Mouse (Mus musculus) gastrocnemius, postnatal 10 days (tissue): ENCODE results near the gene Pgp. TPM values are rescaled to one million over a fixed set of nuclear protein-coding genes. Genes with fewer than 3 reads are reported as not detected.

Source experiments
- DNase-seq: peaks from one replicate; pipeline ENCODE4 v3.0.0; 2021; ENCODE audit warnings: mixed read lengths
- total RNA-seq, 2 experiments: library from RNA; stranded (reverse); gene quantifications; 2 replicates each; pipeline ENCODE4 v1.2.3; 2021

The Pgp gene
- total RNA-seq, 2 experiments from 2014 or later, result 34.1 to 39.2 TPM

DNA sequence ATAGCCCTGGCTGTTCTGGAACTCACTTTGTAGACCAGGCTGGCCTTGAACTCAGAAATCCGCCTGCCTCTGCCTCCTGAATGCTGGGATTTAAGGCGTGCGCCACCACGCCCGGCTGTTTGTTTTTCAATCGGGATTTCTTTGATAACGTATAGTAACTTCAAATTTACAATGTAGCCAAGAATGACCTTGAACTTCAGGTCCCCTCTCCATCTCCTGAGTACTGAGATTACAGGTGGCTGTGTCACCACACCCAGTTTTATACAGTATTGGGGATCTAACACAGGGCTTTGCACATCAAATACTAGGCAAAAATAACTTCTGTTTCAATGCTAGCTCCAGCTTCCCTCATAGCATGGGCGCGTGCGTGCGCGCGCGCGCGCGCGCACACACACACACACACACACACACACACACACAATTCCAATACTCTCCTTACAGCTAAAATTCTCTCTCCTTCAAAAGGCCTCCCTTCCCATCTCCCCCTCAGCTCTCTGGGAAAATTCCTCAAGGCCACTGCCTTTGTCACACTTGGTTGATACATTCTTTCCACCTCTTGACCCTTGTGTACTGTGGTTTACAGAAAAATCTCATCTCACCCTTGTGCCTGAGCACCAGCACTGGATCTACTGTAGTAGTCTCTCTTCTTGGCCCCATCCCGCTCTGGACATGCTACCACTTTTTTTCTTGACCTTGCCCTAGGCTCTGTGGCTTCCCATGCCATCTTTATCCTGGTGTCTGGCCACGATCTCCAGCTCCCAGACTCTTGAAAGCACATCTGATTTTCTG is 11.0 kb downstream of the Pgp start:
- DNase-seq, result no peak

DNA sequence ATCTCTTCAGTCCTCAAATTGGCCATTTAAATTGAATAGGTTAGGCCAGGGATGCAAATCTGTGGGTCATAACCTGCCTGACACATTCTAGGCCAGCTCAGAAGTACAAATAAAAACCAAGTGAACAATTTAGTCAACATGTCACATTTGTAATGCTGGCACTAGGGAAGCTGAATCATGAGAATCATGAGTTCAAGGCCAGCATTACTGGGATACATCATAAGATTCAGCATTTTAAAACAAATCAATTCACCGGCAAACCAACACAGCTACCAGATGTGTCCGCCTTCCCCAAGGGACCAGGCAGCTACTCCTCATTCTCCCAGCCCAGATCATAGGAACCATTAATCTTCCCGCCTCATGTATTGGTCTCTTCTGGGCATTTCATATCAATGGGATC is 13.3 kb downstream of the Pgp start:
- DNase-seq, result no peak

DNA sequence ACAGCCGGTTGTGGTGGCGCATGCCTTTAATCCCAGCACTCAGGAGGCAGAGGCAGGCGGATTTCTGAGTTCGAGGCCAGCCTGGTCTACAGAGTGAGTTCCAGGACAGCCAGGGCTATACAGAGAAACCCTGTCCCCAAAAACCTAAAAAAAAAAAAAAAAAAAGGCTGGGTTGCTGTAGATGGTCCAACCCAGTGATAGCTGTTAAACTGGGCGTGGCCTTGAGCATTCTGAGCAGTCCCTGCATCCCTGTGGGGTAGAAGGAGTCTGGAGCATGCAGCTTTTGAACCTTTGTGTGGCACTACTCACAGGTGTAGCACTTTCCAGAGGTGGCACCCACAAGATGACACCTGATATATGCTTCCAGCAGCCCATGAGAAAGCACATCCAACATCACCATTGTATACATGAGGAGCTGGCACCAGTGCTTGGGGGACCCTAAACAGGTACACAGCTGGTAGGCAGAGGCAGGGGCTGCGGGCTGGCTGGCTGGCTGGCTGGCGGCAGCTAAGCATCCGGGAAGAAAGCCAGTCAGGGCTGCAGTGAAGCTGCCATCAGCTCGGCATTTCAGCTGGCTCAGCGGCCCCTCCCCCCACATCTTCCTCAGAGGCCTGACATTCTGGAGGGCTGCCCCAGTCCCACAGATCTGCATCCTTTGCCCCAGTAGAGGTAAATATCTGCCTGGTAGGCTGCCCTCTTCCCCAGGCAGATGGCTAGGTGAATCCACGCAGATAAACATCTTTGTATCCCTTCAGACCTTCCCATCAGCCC is 15.1 kb downstream of the Pgp start:
- DNase-seq, result no peak

DNA sequence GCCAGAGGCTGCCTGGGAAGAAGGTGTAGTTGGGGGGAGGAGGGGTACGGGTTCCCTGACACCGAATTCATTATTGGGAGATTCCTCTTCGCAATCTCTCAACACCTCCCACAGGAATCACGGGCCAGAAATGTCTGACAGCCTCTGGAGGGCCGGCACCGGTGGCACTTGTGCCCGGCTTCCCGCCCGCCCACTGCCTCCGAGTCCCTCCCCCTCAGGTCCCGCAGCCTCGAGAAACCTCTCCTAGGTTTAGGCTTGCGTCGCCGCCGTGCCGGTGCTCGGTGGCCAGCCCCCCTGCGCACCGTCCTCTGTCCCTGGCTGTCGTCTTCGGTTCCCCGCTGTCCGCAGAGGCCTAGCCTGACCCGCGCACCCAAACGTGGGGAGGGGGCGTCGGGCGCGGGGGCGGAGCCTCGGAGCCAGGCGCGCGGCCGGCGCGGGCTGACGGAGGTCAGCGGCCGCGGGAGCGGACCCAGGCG is 18.0 kb downstream of the Pgp start, which contains the start of gene Caskin1:
TSS of gene Caskin1 (plus strand) at position 416 of the 476 bp plus-strand sequence.
- no peak for DNase-seq

DNA sequence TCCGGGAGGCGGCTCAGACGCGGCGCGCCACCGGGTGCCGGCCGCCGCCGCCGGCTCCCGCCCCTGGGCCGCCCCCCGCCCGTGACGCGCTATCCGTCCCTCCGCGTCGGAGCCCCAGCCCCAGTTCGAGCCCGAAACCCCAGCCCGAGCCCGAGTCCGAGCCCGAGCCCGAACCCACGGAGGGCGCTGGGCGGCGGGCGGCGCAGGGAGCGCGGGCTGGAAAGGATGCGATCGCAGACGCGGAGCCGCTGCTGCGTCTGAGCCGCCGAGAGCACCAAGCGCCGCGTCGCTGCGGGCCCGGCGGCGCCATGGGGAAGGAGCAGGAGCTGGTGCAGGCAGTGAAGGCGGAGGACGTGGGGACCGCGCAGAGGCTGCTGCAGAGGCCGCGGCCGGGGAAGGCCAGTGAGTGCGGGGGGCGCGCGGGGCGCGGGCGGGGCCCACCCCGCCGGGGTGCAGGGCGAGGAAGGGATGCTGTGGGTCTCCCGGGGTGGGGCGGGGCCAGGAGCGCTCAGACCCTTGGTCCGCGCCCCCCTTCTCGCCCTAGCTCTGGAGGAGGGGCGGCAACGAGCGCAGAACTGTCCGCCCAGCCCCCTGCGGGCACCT is 18.6 kb downstream of the Pgp start:
- peak; percentile 45 for DNase-seq

DNA sequence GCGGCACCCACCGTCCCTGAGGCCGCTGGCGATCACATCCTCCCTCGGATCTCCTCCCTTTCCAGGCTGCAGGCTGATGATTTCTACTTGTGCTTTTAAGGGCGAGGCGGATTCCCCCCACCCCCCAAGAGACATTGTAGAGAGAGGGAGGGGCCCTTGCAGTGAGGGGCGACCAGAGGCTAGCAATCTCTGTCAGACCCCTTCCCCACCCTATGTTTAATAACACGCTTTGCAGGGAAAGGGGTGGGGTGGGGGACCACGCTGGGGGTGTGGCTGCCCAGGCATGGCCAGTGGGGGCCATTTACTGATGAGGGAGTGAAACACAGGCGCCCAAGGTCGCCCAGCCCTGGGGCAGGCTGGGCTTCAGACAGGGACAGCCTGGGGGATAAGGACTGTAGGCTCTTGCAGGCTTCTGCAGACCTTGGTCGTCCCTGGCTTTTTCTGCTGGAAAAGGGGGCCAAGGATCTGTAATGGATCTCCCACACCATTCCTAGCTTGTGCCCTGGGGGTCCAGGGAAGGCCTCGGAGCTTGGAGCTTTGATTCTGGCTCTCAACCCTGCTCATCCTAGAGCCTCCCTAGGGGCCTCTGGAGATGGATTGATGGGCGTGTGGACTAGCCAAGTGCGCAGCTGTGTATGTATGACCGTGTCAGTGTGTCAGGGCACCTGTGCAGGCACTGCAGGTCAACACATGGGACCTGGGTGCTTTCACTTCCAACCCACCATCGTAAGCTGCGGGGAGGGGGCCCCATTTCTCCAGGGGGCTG is 19.3 kb downstream of the Pgp start:
- DNase-seq, result no peak

DNA sequence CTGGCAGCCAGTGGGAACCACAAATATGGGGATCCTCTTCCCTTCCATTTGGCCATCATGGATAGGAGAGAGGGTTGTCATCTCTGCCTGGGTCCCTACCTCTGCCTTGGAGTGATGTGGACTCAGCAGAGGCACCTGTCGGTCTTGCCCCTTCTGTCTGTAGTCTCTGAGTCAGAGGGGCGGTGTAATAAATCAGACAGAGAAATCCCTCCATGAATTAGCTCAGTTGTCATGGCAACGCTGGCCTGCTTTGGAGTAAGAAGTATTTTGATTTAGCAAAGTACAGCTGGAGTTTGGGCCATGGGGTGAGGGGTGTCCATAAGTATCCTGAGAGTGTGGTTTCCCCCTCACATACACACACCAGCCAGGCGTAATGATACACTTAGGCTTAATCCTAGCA is 20.2 kb downstream of the Pgp start:
- no peak for DNase-seq

DNA sequence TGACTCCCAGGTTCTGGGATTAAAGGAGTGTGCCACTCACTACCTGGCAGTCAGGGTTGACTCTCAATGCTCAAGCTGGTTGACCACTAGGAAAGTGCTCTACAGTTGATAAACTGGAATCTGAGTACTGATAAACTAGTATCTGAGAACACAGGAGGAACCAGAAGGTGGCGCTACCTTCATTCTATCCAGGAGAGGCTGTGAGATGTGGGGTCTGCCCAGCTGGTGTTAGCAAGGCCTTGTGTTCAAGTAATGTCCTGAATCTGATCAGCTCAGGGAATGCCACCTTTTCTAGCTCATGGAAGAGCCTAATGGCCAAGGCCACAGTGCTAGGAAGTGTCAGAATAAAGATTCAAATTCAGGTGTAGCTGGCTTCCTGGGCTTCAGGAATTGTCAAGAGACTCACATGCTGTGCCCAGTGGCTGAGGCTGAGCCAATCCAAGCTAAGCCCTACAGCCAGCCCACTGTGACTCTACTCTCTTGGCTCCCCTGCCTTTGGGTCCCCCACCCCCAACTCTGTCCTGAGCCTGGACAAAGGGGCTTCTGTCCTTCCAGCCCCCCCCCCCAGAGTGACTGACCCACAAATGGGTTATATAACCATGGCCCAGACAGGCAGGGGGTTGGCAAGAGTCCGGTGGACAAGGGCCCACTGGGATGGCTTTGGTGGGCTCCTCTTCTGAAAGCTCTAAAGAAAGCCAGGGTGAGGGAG is 24.6 kb downstream of the Pgp start:
- DNase-seq, result peak; percentile 57

DNA sequence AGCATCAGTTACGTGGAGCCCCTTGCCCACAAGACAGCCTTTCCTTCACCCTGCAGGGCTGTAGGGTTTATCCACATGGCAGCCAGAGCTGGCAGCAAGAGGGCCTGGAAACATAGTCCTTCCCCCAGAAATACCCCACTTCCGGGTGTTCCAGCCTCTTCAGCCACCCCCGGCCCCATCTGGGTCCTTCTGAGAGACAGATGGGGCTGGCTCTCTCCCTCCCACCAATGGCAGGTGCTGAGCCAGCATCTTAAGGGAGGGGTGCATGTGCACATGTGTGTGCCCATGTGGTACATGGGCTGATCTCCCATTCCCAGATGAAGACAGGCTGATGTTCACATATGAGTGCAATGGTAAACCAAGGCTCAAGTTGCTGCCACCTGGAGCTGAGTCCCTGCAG is 25.3 kb downstream of the Pgp start:
- no peak for DNase-seq

DNA sequence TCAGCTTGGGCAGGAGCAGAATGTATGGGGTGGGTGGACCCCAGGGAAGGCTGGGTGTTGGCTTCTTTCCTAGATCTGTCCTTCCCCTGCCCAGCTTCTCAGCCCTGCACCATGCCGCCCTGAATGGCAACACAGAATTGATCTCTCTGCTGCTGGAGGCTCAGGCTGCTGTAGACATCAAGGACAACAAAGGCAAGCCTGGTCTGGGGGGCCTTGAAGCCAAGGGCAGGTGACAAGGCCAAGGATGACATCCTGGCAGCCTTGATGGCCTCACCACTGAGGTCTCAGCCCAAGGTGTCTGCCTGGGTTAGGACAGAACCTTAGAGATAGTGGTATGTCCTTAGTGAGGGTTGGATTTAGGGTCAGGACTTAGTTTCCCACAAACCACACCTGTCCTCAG is 25.8 kb downstream of the Pgp start:
- no peak for DNase-seq

DNA sequence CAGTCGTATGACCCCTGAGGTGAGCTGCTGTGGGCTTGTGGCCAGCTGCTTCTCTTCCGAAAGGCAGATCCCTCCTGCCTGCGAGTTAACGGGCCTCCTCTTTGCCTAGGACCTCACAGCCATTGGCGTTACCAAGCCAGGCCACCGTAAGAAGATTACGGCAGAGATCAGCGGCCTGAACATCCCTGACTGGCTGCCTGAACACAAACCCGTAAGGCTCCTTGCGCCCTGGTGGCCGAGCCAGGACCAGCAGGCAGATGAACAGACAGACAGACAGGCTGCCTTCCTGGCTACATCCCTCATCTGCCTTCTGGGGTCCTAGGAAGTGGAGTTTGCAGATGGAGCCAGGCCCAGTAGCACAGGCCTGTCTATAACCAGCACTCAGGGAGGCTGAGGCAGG is 32.0 kb downstream of the Pgp start:
- DNase-seq, result no peak

DNA sequence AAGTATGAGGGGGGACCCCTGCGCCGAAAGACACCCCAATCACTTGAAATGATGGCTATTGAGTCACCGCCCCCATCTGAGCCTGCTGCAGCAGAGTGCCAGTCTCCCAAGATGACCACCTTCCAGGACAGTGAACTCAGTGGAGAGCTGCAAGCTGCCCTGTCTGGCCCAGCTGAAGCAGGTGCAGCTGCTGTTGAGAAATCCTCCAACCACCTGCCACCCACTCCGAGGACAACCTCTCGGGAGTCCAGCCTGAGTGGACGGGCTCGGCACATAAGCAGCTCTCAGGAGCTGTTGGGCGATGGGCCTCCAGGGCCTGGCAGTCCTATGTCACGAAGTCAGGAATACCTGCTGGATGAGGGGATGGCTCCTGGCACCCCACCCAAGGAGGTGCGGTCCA is 33.9 kb downstream of the Pgp start:
- DNase-seq, result no peak

DNA sequence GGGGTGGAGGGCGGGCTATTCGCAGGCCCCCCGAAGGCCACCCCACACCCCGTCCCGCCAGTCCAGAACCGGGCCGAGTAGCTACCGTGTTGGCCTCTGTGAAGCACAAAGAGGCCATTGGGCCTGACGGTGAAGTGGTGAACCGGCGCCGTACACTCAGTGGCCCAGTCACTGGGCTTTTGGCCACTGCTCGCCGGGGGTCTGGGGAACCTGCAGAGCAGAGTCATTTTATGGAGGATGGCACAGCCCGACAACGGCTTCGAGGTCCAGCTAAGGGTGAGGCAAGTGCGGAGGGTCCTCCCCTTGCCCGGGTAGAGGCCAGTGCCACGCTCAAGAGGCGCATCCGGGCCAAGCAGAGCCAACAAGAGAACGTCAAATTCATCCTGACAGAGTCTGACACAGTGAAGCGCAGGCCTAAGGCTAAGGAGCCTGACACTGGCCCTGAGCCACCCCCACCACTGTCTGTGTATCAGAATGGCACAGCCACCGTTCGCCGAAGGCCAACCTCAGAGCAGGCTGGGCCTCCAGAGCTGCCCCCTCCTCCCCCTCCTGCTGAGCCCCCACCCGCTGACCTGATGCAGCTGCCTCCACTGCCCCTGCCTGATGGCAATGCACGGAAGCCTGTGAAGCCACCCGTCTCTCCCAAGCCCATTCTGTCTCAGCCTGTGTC is 35.2 kb downstream of the Pgp start:
- no peak for DNase-seq

DNA sequence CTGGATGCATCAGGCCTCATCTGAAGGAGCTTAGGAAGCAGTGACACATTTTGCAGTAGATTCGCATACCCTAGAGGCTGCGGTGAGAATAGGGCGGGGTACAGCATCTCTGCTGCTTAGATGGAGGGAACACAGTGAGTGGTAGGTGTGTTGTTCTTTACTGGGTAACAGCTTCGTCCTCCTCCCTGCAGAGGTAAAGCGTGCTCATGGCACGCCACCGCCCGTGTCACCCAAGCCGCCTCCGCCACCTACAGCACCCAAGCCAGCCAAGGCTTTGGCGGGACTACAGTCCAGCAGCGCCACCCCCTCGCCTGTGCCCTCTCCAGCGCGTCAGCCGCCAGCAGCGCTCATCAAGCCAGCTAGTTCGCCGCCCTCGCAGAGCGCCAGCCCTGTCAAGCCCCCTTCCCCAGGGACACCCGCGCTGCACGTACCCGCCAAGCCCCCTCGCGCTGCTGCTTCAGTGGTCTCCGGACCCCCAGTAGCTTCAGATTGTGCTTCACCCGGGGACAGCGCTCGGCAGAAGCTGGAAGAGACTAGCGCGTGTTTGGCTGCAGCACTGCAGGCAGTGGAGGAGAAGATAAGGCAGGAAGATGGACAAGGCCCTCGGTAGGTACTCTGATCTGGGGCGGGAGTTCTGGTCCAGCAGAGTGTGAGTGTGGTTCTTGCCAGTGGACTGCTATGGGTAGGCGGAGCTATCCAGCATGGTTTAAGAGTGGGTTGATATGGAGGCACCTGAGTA is 36.3 kb downstream of the Pgp start:
- DNase-seq, result peak; percentile 41

DNA sequence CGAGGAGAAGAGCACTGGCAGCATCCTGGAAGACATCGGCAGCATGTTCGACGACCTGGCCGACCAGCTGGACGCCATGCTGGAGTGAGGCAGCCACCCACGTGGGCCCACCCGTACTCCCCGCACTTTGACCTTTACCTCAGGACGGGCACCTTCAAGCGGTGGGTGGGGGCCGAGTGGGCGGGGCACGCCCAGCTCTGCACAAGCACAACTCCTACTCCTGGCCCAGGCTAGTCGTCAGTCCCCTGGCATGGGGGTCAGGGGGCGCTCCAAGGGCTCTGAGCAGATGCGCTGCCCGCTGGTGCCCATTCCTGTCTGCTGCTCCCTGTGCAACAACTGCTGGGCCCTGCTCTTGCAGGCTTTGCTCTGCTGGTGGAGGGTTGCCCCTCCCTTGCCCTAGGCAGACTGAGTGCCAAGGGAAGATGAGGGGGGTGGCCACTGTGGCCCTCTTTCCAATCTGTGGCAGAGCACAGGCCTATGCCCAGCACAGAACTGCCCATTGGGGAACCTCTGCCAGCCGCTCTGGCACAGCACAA is 37.0 kb downstream of the Pgp start:
- DNase-seq, result no peak

DNA sequence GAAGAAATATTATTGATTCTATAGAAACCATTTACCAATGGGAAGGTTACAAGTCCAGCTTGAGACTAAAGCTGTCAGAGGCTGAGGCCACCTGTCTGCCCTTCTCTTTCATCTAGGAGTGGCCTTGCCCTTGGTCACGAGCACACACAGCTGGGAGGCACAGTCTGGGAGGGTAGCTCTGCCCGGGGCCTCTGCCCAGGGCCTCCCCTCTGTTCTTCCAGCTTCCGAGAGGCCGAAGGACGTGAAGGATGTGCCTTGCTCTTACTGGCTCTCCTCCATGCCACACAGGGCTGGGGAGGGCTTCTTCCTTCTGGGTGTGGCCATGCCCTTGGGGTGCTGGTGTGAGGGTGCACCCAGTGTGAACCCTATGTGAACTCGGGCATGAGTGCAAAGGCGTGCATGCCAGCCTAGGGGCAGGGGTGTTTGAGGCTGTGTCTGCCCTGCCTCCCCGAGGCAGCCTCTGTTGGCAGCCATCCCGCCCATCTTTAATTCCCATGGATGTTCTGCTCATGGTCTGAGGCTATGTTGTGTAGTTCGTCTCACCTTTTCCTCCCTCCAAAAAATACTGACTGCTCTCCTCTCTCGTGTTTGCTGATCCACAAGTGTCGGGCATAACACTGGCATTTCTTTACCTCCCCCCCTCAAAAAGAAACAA is 37.7 kb downstream of the Pgp start:
- DNase-seq, result no peak

DNA sequence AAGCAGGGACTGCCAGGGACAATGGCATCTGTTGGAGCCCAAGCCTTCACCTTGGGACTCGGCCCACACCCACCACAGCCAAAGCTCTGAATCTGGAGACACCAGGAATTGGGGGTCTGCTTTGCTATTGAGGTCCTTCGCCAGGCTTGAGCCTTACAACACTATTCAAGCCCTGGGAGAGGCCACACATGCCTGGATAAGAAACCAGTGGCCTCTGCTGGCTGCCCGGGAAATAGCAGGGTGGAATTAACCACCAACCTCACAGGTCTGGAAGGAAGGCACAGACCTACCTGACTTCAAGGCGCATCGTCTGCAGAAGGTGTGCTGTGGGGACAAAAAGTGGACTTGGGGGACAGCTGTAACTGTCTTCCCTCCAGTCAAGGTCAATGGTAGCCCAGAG is 43.4 kb downstream of the Pgp start:
- peak; percentile 53 for DNase-seq

DNA sequence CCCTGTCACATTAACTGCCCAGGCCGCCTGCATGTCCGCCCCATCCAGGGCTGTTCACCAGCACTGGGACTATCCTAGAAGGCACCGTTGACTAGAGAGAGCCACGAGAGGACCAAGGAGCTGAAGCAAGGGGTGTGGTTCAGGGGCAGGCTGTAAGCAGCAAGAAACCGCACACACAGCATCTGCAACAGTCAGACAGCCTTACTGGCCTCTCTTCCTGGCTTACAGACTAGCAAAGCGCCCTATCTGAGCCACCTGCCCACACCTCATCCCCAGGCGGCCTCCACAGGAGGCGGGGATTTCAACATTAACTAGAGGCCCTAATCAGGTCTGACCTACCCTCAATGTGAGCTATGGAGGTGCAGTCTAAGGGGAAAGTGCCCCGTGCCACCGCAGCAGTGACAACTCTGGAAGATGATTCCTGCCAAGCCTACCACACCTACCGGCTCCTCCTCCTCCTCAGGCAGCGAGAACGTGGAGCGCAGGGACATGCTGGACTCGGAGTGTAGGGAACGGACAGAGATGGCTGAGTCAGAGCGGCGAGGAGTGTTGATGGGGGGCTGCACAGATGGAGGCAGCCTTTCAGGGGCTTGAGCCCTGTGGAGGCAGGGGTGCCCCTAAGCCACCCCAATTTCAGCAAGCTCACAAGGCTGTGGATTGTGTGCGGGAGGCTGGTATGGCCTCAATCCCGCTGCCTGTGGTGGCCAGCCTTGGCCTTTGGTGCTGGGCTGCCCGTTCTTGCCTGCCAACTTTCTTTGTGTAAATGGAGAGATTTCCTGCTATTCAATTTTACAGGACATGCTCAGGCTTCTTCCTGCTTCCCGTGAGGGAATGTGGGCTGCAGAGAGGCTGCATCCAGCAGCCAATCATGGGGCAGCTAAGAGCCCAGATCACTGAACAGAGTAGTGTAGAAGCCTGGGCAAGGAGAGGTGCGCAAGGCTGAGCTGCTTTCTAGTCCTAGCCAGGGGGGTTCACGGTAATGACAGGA is 44.4 kb downstream of the Pgp start:
- no peak for DNase-seq
